Mouse (Mus musculus) erythroblast, embryonic 14.5 days (primary cell): ENCODE data around the gene Styxl1.

Experiments used
- GATA1 ChIP-seq: IDR thresholded peaks from 2 replicates; pipeline ENCODE4 v1.6.1; 2012; ENCODE audit warnings: low read length, inconsistent platforms, mixed read lengths
- TAL1 ChIP-seq: IDR thresholded peaks from 3 replicates; pipeline ENCODE4 v1.6.1; 2012; ENCODE audit warnings: low read length, inconsistent platforms, mixed read lengths

DNA sequence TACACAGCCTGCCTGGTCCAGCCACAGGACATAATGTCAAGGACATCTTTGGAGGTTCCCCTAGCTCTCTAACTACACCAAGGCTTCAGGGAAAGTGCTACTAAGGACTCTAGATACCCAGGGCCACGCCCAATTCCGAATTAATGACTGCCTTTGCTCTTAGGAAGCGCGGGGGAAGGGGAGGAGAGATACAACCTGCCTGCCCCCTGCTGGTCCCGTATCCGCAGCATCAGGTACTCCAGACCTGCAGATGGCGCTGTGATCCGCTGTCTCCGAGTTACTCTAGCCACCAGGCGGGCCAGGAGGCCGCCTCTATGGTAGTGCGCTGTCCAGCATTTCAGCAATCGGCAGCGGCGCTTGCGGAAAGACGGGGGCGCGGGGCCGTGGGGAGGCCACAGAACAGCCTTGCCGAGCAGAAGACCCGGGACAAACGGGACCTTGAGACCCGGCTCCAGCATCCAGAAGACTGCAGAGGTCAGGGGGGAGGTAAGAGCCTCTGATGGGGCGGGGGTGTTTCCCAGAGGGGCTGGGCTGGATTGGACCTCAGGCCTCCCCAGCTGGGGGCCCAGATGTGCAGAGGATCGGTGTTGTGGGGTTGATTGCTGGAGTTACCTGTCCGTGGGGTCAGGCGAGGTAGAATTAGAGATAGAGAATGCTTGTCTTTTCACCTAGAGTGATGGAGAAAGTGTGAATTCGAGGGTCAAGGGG is 28.5 kb upstream of the Styxl1 start, which contains the start of gene Srrm3:
- TF ChIP-seq GATA1 (no peak), TAL1 (no peak)
